Mouse (Mus musculus) intestine, postnatal 0 days (tissue): ENCODE data around the gene Hmces. TPM values are rescaled to one million over a fixed set of nuclear protein-coding genes. Genes with fewer than 3 reads are reported as not detected.

ENCODE experiments used
- ATAC-seq: fragments of 200-750 bp; cut with Nextera tagmentation; 2 replicates; pipeline ENCODE4 v1.8.0; 2017; ENCODE audit warnings: mild to moderate bottlenecking, moderate TSS enrichment, moderate library complexity
- H3K27ac ChIP-seq: fragments of 300-500 bp; sonication (generic); 2 replicates; pipeline ENCODE4 v1.5.1; 2014; ENCODE audit warnings: mild to moderate bottlenecking, low read depth, low read length, moderate library complexity
- H3K27me3 ChIP-seq: fragments of 300-500 bp; sonication (generic); replicated peaks from 2 replicates; pipeline ENCODE4 v1.6.1; 2014; ENCODE audit warnings: low read length, mixed read lengths; ENCODE audit not compliant: control insufficient read depth, insufficient read depth
- H3K36me3 ChIP-seq: fragments of 300-500 bp; sonication (generic); 2 replicates; pipeline ENCODE4 v1.6.1; 2014; ENCODE audit warnings: mild to moderate bottlenecking, moderate library complexity; ENCODE audit not compliant: control insufficient read depth, insufficient read depth
- H3K4me1 ChIP-seq: fragments of 300-500 bp; sonication (generic); replicated peaks from 2 replicates; pipeline ENCODE4 v1.6.1; 2014; ENCODE audit warnings: antibody characterized with exemption, low read length, mixed read lengths; ENCODE audit not compliant: control insufficient read depth, insufficient read depth
- H3K4me2 ChIP-seq: fragments of 300-500 bp; sonication (generic); replicated peaks from 2 replicates; pipeline ENCODE4 v1.6.1; 2014; ENCODE audit warnings: low read depth, mild to moderate bottlenecking, moderate library complexity
- H3K4me3 ChIP-seq: fragments of 300-500 bp; sonication (generic); 2 replicates; pipeline ENCODE4 v1.5.1; 2014; ENCODE audit warnings: low read depth, low read length
- H3K9ac ChIP-seq: fragments of 300-500 bp; sonication (generic); 2 replicates; pipeline ENCODE4 v1.6.1; 2014; ENCODE audit warnings: mild to moderate bottlenecking, low read depth, low read length
- H3K9me3 ChIP-seq: fragments of 300-500 bp; sonication (generic); 2 replicates; pipeline ENCODE4 v1.6.1; 2016; ENCODE audit warnings: mixed run types; ENCODE audit not compliant: control insufficient read depth
- CTCF ChIP-seq: sonication (generic); IDR thresholded peaks from 2 replicates; pipeline ENCODE4 v1.5.1; 2016; ENCODE audit warnings: low read depth, mild to moderate bottlenecking, control low read depth, antibody characterized with exemption, moderate library complexity
- WGBS: fragments of 180-500 bp; shearing (Covaris S2); extraction: QIAGEN DNeasy Blood & Tissue Kit; methylation state at CpG from one replicate; pipeline ENCODE4 v1.1.7; 2014; 5-methylcytosine and 5-hydroxymethylcytosine counted together
- polyA plus RNA-seq: library from polyadenylated mRNA; unstranded; fragments of >200 nt; fragmentation: Nextera tagmentation; extraction: Ambion mirVana; gene quantifications from 2 replicates; pipeline ENCODE4 v1.2.1, GENCODE M21; 2015

The Hmces gene
- polyA plus RNA-seq: 17.9 and 19.3 TPM in 2 replicates

- Histone ChIP-seq H3K4me2 (peak within 1 kb of the TSS; percentile 82), H3K9me3 (no peaks in the 10 kb centered on the region), H3K27me3 (no peaks in the 10 kb centered on the region), H3K9ac (peak within 1 kb of the TSS; percentile 71), H3K4me1 (no peaks in the 10 kb centered on the region), H3K27ac (peak within 1 kb of the TSS; percentile 29), H3K36me3 (peaks cover 59% of the 10 kb centered on the region), H3K4me3 (peak within 1 kb of the TSS; percentile 63)
- peak; percentile 22; the same call in 1 of the 2 replicates for TF ChIP-seq CTCF
- 1% methylated on average over 52 of the region's 62 CpGs for WGBS
- ATAC-seq: peak; percentile 89
These were observed at the start of gene Hmces for GRCm38 (mm10) chr6:87913661-87914325. TSS of gene Hmces (plus strand) at chr6:87913935.

DNA sequence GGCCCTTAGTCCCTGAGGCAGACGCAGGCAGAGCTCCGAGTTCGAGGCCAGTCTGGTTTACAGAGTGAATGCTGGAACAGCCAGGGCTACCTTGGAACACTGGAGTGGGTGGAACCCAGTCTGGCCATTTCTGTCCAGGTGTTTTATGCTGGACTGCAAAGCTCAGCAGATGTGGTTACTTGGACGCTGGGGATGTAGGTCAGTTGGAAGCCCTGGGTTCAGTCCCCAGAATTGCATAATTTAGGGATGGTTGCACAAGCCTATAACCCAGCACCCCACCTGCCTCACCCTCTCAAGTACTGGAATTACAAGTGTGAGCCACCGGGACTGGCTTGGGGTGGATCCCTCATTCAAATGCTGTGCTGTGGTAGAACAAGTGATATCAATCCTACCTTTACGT, 47.5 kb upstream of the Hmces start:
- H3K4me1 ChIP-seq: no peaks in the 10 kb centered on the region
- no peak overlapping the region for H3K4me2 ChIP-seq
- TF ChIP-seq CTCF: no peak
- no peak overlapping the region for H3K27ac ChIP-seq
- no peak overlapping the region for H3K4me3 ChIP-seq
- ATAC-seq: no peak
- no peaks in the 10 kb centered on the region for H3K9me3 ChIP-seq
- no peaks in the 10 kb centered on the region for H3K27me3 ChIP-seq
- WGBS: 75% methylated on average over 6 of the region's 6 CpGs
- no peaks in the 10 kb centered on the region for H3K36me3 ChIP-seq
- no peak overlapping the region for H3K9ac ChIP-seq

GRCm38 (mm10) chr6:87867256-87867655, 46.5 kb upstream of the Hmces start:
- no peak for ATAC-seq
- H3K9me3 ChIP-seq: no peaks in the 10 kb centered on the region

GRCm38 (mm10) chr6:87868871-87869506, 44.7 kb upstream of the Hmces start:
- peak; percentile 76 for ATAC-seq
- H3K4me1 ChIP-seq: no peaks in the 10 kb centered on the region
- no peak for TF ChIP-seq CTCF
- 59% methylated on average over 9 of the region's 9 CpGs for WGBS
- no peak overlapping the region for H3K4me2 ChIP-seq
- no peaks in the 10 kb centered on the region for H3K9me3 ChIP-seq
- H3K9ac ChIP-seq: no peak overlapping the region
- no peaks in the 10 kb centered on the region for H3K27me3 ChIP-seq
- no peaks in the 10 kb centered on the region for H3K36me3 ChIP-seq
- H3K4me3 ChIP-seq: no peak overlapping the region
- H3K27ac ChIP-seq: no peak overlapping the region; the same call in 1 of the 2 replicates

More at GRCm38 (mm10) chr6:87867256-87867655, 46.5 kb upstream of the Hmces start:
- H3K4me2 ChIP-seq: no peak overlapping the region
- no peaks in the 10 kb centered on the region for H3K27me3 ChIP-seq
- no peaks in the 10 kb centered on the region for H3K4me1 ChIP-seq
- 53% methylated on average over 2 of the region's 2 CpGs for WGBS
- no peak for TF ChIP-seq CTCF
- no peaks in the 10 kb centered on the region for H3K36me3 ChIP-seq
- no peak overlapping the region for H3K27ac ChIP-seq
- no peak overlapping the region for H3K9ac ChIP-seq
- no peak overlapping the region for H3K4me3 ChIP-seq

DNA sequence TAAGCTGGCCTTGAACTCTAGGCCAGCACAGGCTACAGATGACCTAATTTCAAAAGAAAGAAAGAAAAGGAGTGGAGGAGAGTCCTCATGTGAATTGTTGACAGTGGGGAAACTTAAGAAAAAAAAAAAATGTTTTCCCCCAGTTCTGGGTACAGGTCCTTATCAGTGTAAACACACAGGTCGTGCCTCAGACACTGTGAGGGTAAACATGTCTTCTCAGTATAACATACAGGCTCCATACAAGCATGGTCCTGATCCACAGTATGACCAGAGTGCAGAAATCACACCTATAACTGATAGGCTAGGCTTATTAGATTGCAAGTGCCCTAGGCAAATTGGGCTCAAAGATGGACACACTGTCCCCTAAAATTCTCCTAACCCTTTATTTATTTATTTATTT, 43.3 kb upstream of the Hmces start:
- no peak overlapping the region for H3K4me3 ChIP-seq
- H3K4me2 ChIP-seq: no peak overlapping the region
- no peak overlapping the region for H3K9ac ChIP-seq
- WGBS: 25% methylated on average over 1 of the region's 1 CpGs
- no peaks in the 10 kb centered on the region for H3K27me3 ChIP-seq
- ATAC-seq: no peak
- no peak for TF ChIP-seq CTCF
- H3K27ac ChIP-seq: no peak overlapping the region
- H3K4me1 ChIP-seq: no peaks in the 10 kb centered on the region
- H3K9me3 ChIP-seq: no peaks in the 10 kb centered on the region
- no peaks in the 10 kb centered on the region for H3K36me3 ChIP-seq

DNA sequence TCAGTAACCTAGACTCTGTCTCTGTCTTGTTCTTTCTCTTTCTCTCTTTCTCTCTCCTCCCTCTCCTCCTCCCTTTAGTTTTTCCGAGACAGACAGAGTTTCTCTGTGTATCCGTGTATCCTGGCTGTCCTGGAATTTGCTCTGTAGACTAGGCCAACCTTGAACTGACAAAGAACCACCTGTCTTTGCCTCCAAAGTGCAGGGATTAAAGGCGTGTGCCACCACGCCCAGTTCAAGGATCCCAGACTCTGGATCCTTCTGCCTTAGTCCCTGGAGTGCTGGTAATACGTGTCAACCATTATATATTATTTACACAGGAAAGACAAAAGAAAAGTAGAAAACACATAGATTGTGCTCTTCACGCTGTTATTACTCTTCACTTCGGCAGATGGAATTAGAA, 42.5 kb upstream of the Hmces start:
- Histone ChIP-seq H3K4me2 (no peak overlapping the region), H3K4me3 (no peak overlapping the region), H3K27ac (no peak overlapping the region), H3K4me1 (no peaks in the 10 kb centered on the region), H3K36me3 (no peaks in the 10 kb centered on the region), H3K9ac (no peak overlapping the region), H3K27me3 (no peaks in the 10 kb centered on the region), H3K9me3 (no peaks in the 10 kb centered on the region)
- peak; percentile 49 for ATAC-seq
- no peak for TF ChIP-seq CTCF
- 39% methylated on average over 7 of the region's 7 CpGs for WGBS
